Mouse (Mus musculus) heart, postnatal 10 days (tissue): ENCODE data around the gene Eva1b. TPM values are rescaled to one million over a fixed set of nuclear protein-coding genes. Genes with fewer than 3 reads are reported as not detected.
"Not testable (repeated sequence)": the region's sequence is repeated elsewhere in the genome, so short reads cannot be mapped to it uniquely, and the experiment has no call there.

Experiments
- DNase-seq, 2 experiments: peaks; one replicate each; pipeline ENCODE4 v3.0.0; 2021
- intact Hi-C: fragments of 180-260 bp; cut with DNase I; formaldehyde crosslinking; loops from one replicate; pipeline ENCODE4 v1.15.1; 2025
- total RNA-seq, 2 experiments: library from RNA; stranded (reverse); gene quantifications; 2 replicates each; pipeline ENCODE4 v1.2.3; 2021

Eva1b gene
- total RNA-seq, 2 experiments from 2014 or later: 36.3 to 37.0 TPM

DNA sequence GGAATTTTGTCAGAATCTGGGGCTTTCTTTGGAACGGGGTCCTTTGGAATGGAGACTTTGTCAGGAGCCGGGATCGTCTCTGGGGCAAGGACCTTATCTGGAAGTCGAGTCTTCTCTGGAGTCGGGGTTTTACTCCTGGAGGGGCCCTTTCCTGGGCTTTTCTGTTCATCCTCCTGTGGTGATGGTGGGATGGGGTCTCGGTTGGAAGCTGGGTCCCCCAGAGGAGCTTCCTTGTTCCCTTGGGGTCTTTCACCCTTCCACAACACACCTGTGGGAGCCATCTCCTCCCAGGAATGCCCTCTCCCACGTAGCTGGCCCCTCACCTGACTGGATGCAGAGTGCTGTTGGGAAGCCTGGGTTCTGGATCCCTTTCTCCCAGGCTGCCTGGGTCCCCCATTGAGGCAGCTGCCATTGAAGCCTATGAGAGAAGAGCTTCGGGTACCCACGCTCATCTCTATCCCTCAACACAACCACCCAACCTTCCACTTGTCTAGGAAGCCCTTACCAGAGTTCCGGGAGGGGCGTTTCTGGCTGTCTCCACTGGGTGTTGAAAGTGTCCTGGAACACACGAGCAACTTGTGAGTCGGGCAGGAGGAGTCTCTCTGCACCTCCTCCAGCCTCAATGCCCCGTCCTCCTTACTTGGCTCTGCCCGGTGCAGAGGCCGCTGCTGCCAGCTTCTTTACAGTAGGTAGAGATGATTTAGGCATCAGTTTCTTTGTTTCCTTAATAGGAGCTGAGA, 4.3 kb downstream of the Eva1b start:
- intact Hi-C loops: no loop called here
- no peak for DNase-seq

- no peak for DNase-seq
- intact Hi-C loops: no loop called here
Measured at GRCm38 (mm10) chr4:126152864-126153263, 5.3 kb downstream of the Eva1b start.

- intact Hi-C loops: no loop called here
- DNase-seq: no peak
Measured at GRCm38 (mm10) chr4:126155183-126155582, 7.6 kb downstream of the Eva1b start.

GRCm38 (mm10) chr4:126155869-126156268, 8.3 kb downstream of the Eva1b start:
- intact Hi-C loops: no loop called here
- DNase-seq: no peak

DNA sequence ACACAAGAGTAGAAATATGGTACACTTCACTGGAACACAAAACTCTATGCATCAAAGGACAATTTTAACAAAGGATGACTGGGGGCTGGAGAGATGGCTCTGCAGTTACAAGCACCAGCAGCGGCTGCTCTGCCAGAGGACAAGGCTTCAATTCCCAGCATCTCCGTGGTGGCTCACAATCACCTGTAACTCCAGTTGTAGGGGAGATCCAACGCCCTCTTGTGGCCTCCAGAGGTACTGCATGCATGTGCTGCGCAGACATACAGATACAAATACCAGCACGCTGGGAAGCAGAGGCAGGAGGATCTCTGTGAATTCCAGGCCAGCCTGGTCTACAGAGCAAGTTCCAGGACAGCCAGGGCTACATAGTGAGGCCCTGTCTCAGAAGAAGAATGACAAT, 9.1 kb downstream of the Eva1b start:
- intact Hi-C loops: no loop called here
- DNase-seq: no peak

GRCm38 (mm10) chr4:126157562-126157961, 10.0 kb downstream of the Eva1b start:
- intact Hi-C loops: no loop called here

GRCm38 (mm10) chr4:126159455-126159854, 11.9 kb downstream of the Eva1b start:
- no peak for DNase-seq
- intact Hi-C loops: no loop called here

More at GRCm38 (mm10) chr4:126157562-126157961, 10.0 kb downstream of the Eva1b start:
- DNase-seq: no peak

- no peak for DNase-seq
- intact Hi-C loops: no loop called here
Measured at GRCm38 (mm10) chr4:126160981-126161380, 13.4 kb downstream of the Eva1b start.

GRCm38 (mm10) chr4:126161456-126161855, 13.9 kb downstream of the Eva1b start:
- intact Hi-C loops: no loop called here
- DNase-seq: no peak

DNA sequence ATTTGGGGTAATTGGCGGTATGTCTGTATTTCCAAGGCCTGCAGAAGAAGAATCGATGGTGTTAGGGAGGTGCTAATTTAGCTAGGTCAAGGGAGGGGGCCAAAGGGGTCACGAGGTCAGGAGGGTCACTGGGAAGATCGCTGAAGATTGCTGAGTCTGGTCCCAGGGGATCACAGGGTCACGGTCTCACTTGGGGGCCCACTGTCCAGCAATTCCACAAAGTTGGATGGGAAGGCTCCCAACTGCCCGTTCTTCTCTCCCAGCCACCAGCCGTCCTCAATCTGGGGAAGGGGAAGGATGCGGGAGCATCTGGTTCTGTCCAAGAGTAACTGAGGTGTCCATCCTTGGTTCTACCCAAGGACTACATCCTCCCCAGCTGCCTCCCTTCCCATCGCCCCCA, 14.4 kb downstream of the Eva1b start:
- intact Hi-C loops: no loop called here
- DNase-seq: no peak

GRCm38 (mm10) chr4:126162544-126163066, 15.1 kb downstream of the Eva1b start:
- intact Hi-C loops: no loop called here
- DNase-seq: peak; percentile 94

- intact Hi-C loops: no loop called here
- no peak for DNase-seq
Measured at GRCm38 (mm10) chr4:126163067-126163659, 15.6 kb downstream of the Eva1b start, which contains the start of gene Sh3d21. Gene Sh3d21 (minus strand): TSS chr4:126163491.

DNA sequence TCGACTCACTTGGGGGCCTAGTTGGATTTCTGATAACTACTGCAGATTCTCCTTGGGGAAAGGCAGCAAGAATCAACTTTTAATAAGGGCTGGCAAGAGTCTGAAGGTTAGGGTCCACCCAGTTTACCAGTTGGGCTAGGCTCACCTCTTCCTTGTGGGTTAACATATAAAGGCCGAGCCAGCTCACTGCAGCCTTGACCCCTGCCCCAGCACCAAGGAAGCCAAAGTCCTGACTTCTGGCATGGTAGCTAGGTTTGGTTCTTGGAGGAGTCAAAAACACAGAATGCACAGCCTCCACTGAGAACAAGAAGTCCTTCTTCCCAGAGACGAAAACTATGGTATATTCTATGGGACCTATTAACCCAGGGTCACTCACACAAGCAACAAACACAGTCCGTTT, 16.1 kb downstream of the Eva1b start:
- no peak for DNase-seq
- intact Hi-C loops: no loop called here

DNA sequence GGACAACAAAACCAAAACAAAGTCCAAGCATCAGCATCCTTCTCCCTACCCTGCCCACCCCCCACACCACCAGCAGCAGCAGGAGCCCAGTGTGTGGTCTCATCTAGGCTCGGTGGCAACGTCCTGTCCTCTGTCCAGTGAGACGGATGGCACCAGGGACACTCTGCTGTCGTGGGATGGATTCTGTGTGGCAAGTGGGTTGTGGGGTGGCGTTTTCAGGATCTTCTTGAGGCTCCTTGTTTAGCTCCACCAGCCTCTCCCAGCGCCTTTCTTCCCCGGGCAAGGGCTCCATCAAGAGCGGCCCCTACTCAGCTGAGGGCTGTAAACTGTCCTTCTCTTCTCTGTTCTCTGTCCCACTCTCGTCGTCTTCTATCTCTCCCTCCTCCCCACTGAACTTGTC, 17.5 kb downstream of the Eva1b start:
- DNase-seq, intact Hi-C loops: not testable (repeated sequence)

DNA sequence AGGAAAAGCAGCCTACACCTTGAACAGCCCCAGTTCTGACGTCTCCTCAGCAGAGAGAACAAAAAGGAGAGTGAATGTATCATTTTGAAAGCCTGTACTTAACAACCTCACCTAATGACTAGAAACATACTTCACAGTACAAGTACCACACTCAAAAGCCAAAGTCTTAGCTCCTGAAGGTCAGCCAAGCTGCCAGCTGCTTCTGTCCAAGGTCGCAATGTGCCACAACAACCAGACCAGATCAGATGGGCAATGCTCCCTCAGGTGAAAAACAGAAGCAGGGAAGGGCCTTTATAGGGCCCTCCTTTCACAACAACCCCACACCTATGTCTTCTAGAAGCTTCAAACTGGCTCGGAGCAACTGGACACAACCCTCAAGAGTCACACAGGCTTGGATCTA, 18.5 kb downstream of the Eva1b start:
- intact Hi-C loops: no loop called here
- peak; percentile 71 to 74 for DNase-seq

GRCm38 (mm10) chr4:126168851-126169250, 21.3 kb downstream of the Eva1b start:
- DNase-seq: no peak
- intact Hi-C loops: no loop called here

GRCm38 (mm10) chr4:126170737-126171136, 23.2 kb downstream of the Eva1b start:
- DNase-seq, intact Hi-C loops: not testable (repeated sequence)

DNA sequence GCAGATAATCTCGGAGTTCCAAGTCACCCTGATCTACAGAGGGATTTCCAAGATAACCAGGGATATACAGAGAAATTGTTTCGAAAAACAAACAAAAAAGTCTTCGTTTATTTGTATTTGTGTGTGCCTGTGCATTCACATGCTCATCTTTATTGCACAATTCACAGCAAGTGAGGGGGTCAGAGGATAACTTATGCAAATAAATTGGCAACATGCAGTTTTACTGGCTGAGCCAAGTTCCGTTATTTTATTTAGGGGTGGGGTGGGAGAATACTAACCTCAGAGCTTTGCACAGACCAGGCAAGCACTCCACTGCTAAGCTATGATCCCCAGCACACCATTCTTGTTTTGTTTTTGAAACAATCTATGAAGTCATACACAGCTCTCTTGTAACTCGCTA, 26.3 kb downstream of the Eva1b start:
- intact Hi-C loops: no loop called here
- no peak for DNase-seq

- DNase-seq, intact Hi-C loops: not testable (repeated sequence)
Measured at GRCm38 (mm10) chr4:126175980-126176379, 28.4 kb downstream of the Eva1b start.

- intact Hi-C loops: loop anchor here (1.0 to 2.0 kb wide), 4 partner anchors 19 to 129 kb away; no protein-coding TSS in a partner anchor
Measured at GRCm38 (mm10) chr4:126181170-126181957, 33.8 kb downstream of the Eva1b start.

GRCm38 (mm10) chr4:126183034-126183433, 35.5 kb downstream of the Eva1b start:
- intact Hi-C loops: no loop called here
- no peak for DNase-seq

More at GRCm38 (mm10) chr4:126181170-126181957, 33.8 kb downstream of the Eva1b start:
- DNase-seq: peak; percentile 67 to 69
